Mouse (Mus musculus) stomach, postnatal 0 days (tissue): ENCODE measurements around the gene Ltk. TPM values are rescaled to one million over a fixed set of nuclear protein-coding genes. Genes with fewer than 3 reads are reported as not detected.

Experiments used
- ATAC-seq: fragments of 200-750 bp; cut with Nextera tagmentation; 2 replicates; pipeline ENCODE4 v1.8.0; 2017; ENCODE audit not compliant: low FRiP score, low TSS enrichment
- DNase-seq: peaks from one replicate; pipeline ENCODE4 v3.0.0-alpha.2; 2016; ENCODE audit warnings: low spot score
- H3K27ac ChIP-seq: fragments of 300-500 bp; sonication (generic); replicated peaks from 2 replicates; pipeline ENCODE4 v1.5.1; 2014; ENCODE audit warnings: mild to moderate bottlenecking, control low read depth
- H3K27me3 ChIP-seq: fragments of 300-500 bp; sonication (generic); 2 replicates; pipeline ENCODE4 v1.6.1; 2014; ENCODE audit warnings: low read length; ENCODE audit not compliant: control insufficient read depth, insufficient read depth
- H3K36me3 ChIP-seq: fragments of 300-500 bp; sonication (generic); 2 replicates; pipeline ENCODE4 v1.6.1; 2014; ENCODE audit warnings: low read length, mixed read lengths; ENCODE audit not compliant: control insufficient read depth, insufficient read depth
- H3K4me1 ChIP-seq: fragments of 300-500 bp; sonication (generic); replicated peaks from 2 replicates; pipeline ENCODE4 v1.6.1; 2014; ENCODE audit warnings: antibody characterized with exemption; ENCODE audit not compliant: control insufficient read depth, insufficient read depth
- H3K4me2 ChIP-seq: fragments of 300-500 bp; sonication (generic); replicated peaks from 2 replicates; pipeline ENCODE4 v1.6.1; 2014; ENCODE audit warnings: low read depth, mild to moderate bottlenecking, control low read depth, moderate library complexity
- H3K4me3 ChIP-seq: fragments of 300-500 bp; sonication (generic); 2 replicates; pipeline ENCODE4 v1.5.1; 2014; ENCODE audit warnings: low read depth, low read length, control low read depth
- H3K9ac ChIP-seq: fragments of 300-500 bp; sonication (generic); 2 replicates; pipeline ENCODE4 v1.6.1; 2014; ENCODE audit warnings: mild to moderate bottlenecking, low read length, control low read depth, mixed read lengths
- H3K9me3 ChIP-seq: fragments of 300-500 bp; sonication (generic); 2 replicates; pipeline ENCODE4 v1.6.1; 2016; ENCODE audit warnings: low read length; ENCODE audit not compliant: control insufficient read depth
- CTCF ChIP-seq: IDR thresholded peaks from 2 replicates; pipeline ENCODE4 v1.5.1; 2016; ENCODE audit warnings: antibody characterized with exemption, low read depth, mild to moderate bottlenecking, moderate library complexity
- EP300 ChIP-seq: optimal IDR thresholded peaks from 2 replicates; pipeline ENCODE3; 2016; ENCODE audit warnings: antibody characterized with exemption
- WGBS: fragments of 180-500 bp; shearing (Covaris S2); extraction: QIAGEN DNeasy Blood & Tissue Kit; methylation state at CpG from one replicate; pipeline ENCODE4 v1.1.7; 2014; 5-methylcytosine and 5-hydroxymethylcytosine counted together
- polyA plus RNA-seq: library from polyadenylated mRNA; unstranded; fragments of >200 nt; fragmentation: Nextera tagmentation; extraction: Ambion mirVana; gene quantifications from 2 replicates; pipeline ENCODE4 v1.2.1, GENCODE M21; 2015

The Ltk gene
- polyA plus RNA-seq, 1 experiment from 2014 or later, result 2.2 TPM

GRCm38 (mm10) chr2:119749260-119749659 is 11.0 kb downstream of the Ltk start:
- H3K4me3 ChIP-seq, result no peak overlapping the region
- no peak for DNase-seq
- no peaks in the 10 kb centered on the region for H3K27me3 ChIP-seq
- ATAC-seq, result no peak
- no peak for TF ChIP-seq EP300
- no peak for TF ChIP-seq CTCF
- H3K4me1 ChIP-seq, result no peaks in the 10 kb centered on the region
- H3K36me3 ChIP-seq, result no peaks in the 10 kb centered on the region
- H3K27ac ChIP-seq, result no peak overlapping the region
- H3K4me2 ChIP-seq, result no peak overlapping the region
- H3K9ac ChIP-seq, result no peak overlapping the region
- WGBS, result 72% methylated on average over 13 of the region's 13 CpGs
- H3K9me3 ChIP-seq, result no peaks in the 10 kb centered on the region

- ATAC-seq, result no peak
- H3K4me1 ChIP-seq, result 0 out of 2 replicates have a peak, but pooled peaks cover 3% of the 10 kb centered on the region
- no peak for DNase-seq
- no peak overlapping the region for H3K27ac ChIP-seq
- WGBS, result 72% methylated on average over 7 of the region's 7 CpGs
- H3K9ac ChIP-seq, result no peak overlapping the region
- H3K4me2 ChIP-seq, result no peak overlapping the region
- H3K4me3 ChIP-seq, result no peak overlapping the region
- no peaks in the 10 kb centered on the region for H3K36me3 ChIP-seq
- no peaks in the 10 kb centered on the region for H3K9me3 ChIP-seq
- H3K27me3 ChIP-seq, result no peaks in the 10 kb centered on the region
- TF ChIP-seq CTCF, result no peak
- no peak for TF ChIP-seq EP300
Measured at GRCm38 (mm10) chr2:119747554-119747953, 12.7 kb downstream of the Ltk start.

GRCm38 (mm10) chr2:119745281-119745680 is 14.9 kb downstream of the Ltk start:
- no peaks in the 10 kb centered on the region for H3K36me3 ChIP-seq
- peak; percentile 72 for TF ChIP-seq CTCF
- TF ChIP-seq EP300, result no peak
- 9% methylated on average over 1 of the region's 1 CpGs for WGBS
- H3K4me2 ChIP-seq, result peak overlapping the region; percentile 100; the same call in 1 of the 2 replicates
- H3K4me3 ChIP-seq, result no peak overlapping the region
- H3K4me1 ChIP-seq, result peaks cover 3% of the 10 kb centered on the region; the same call in 1 of the 2 replicates
- H3K9ac ChIP-seq, result no peak overlapping the region
- peak overlapping the region; percentile 91 for H3K27ac ChIP-seq
- ATAC-seq (no peak), DNase-seq (no peak)
- no peaks in the 10 kb centered on the region for H3K27me3 ChIP-seq
- H3K9me3 ChIP-seq, result no peaks in the 10 kb centered on the region

GRCm38 (mm10) chr2:119744163-119745111 is 15.8 kb downstream of the Ltk start:
- DNase-seq, result peak; percentile 96
- peak overlapping the region; percentile 91 for H3K27ac ChIP-seq

GRCm38 (mm10) chr2:119743808-119744162 is 16.4 kb downstream of the Ltk start:
- DNase-seq, result peak; percentile 82
- Histone ChIP-seq H3K4me3 (peak overlapping the region; percentile 68), H3K27me3 (no peaks in the 10 kb centered on the region), H3K9ac (no peak overlapping the region), H3K27ac (peak overlapping the region; percentile 91), H3K9me3 (no peaks in the 10 kb centered on the region), H3K36me3 (no peaks in the 10 kb centered on the region), H3K4me1 (peaks cover 3% of the 10 kb centered on the region; the same call in 1 of the 2 replicates), H3K4me2 (peak overlapping the region; percentile 100)
- ATAC-seq, result peak; percentile 70
- WGBS, result 24% methylated on average over 22 of the region's 22 CpGs
- TF ChIP-seq EP300, result no peak
- peak; percentile 43 for TF ChIP-seq CTCF

More at GRCm38 (mm10) chr2:119744163-119745111, 15.8 kb downstream of the Ltk start:
- Histone ChIP-seq H3K27me3 (no peaks in the 10 kb centered on the region), H3K36me3 (no peaks in the 10 kb centered on the region), H3K9ac (peak overlapping the region; percentile 23; the same call in 1 of the 2 replicates), H3K9me3 (no peaks in the 10 kb centered on the region), H3K4me1 (peaks cover 3% of the 10 kb centered on the region; the same call in 1 of the 2 replicates), H3K4me3 (peak overlapping the region; percentile 68), H3K4me2 (peak overlapping the region; percentile 100)
- 11% methylated on average over 46 of the region's 46 CpGs for WGBS
- peak; percentile 35 for TF ChIP-seq CTCF
- no peak for TF ChIP-seq EP300
- peak; percentile 90 for ATAC-seq
